Mouse (Mus musculus) hindlimb bud, embryonic 11.5 days (tissue): ENCODE results near the gene Aph1b.
"Not testable (repeated sequence)": the region's sequence is repeated elsewhere in the genome, so short reads cannot be mapped to it uniquely, and the experiment has no call there.

ENCODE experiments used
- DNase-seq: peaks from one replicate; pipeline ENCODE4 v3.0.0-alpha.2; 2012; ENCODE audit warnings: low read depth, low spot score; ENCODE audit errors: extremely low spot score

Gene Aph1b

DNA sequence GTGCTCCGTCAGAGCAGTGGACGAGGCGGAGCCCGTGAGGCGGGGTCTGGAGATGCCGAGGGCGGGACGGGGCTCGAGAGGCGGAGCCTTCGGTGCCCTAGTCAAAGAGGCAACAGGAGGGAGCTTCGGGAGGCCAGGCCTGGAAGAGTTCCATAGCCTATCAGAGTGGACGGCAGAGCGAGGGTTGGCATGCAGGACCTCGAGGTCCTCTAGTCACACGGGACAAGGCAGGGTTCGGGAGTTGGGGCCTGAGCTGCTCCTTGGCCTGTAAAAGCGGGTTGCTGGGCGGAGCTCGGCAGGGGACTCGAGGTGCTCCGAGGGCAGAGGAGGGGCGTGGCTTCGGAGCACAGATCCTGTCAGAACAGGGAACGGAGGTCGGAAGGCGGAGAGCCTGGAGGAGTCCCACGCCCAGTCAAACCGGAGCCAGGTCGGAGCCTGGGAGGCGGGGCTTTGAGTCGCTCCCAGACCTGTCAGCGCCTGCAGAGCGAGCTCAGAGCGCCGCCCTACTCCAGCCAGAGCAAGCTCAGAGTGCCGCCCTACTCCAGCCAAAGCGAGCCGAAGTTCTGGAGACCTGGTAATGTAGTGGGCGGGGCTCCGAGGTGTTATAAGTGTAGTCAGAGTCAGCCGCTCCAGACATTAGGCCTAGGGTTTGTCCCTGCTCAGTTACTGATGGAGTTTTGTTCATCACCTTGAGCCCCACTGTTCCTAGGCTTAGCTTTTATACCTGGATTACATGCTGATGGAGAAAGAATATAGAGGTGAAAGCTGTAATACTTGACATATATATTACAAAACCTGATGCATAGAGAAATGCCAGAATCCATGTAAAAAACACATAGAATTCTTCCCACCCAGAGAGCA is at the start of gene Aph1b:
Gene Aph1b, minus strand, starts transcription at position 27 of the 861 bp plus-strand sequence.
- peak; percentile 90 for DNase-seq

DNA sequence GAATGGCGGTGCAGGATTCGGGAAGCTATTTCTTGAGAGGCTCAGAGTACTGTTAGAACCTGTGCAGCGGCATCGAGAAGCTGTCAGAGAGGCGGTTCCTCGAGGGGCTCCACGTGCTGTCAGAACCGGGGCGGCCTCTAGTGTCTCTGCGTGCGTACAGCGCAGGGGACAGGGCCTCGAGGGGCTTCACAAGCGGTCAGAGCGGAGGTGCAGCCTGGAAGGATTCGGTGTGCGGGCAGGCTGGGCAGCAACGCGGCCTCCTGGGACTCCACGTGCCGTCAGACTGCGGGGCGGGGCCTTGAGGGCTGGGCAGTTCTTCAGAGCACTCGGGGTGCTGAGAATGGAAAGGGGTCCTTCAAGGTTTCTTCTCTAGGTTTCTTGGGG is 39.8 kb upstream of the Aph1b start:
- no peak for DNase-seq

DNA sequence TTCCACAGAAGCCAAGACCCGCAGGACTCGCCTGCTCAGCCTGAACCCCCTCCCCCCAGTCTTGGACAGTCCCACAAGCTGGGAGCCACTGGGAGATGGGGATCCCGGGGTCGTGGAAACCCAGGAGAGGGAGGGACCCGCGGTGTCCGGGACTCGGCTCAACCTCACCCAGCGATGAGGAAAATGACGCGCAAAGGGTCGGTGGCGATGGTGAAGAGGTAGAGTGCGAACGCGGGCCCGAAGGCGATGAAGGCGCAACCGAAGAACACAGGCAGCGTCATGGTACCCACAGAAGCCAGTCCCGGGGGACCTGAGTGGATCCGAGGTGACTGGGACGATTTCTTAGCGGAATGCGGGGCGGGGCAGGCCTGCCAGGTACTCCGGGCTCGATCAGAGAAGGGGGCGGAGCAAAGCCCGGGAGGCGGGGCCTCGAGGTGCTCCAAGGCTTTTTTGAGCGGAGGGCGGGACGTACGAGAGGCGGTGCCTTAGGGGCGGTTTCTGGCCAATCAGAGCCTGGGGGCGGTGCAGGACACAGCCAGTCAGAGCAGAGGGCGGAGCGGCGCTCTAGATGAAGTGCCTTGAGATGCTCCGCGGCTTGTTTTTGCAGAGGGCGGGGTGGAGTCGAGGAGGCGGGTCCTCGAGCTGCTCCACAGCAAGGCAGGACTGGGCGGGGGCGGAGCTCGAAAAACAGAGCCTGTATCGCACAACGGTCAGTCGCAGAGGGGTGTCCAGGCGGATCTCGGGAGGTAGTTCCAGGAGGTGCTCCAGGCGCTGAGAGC is 39.2 kb upstream of the Aph1b start, which contains the start of gene Aph1c:
Gene Aph1c, minus strand, starts transcription at position 409 of the 779 bp plus-strand sequence.
- peak; percentile 86 for DNase-seq

DNA sequence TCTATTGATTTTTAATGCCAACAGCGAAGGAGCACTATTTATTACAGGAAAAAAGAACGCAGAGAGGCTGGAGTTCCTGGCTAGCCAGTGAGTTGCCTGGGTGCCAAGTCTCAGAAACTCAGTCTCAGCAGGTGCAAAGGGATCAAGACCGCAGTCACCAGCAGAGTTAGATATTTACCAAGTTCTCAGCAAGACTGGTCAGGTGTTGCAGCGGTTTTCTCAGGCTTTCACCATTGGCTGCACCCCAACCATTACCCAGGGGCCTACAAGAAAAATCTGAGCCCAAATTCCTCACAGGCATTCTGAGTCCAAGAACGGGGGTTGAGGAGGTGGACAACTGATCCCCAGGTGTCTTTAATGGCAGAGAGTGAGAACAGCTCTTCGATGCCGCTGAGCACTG is 38.6 kb upstream of the Aph1b start:
- no peak for DNase-seq

DNA sequence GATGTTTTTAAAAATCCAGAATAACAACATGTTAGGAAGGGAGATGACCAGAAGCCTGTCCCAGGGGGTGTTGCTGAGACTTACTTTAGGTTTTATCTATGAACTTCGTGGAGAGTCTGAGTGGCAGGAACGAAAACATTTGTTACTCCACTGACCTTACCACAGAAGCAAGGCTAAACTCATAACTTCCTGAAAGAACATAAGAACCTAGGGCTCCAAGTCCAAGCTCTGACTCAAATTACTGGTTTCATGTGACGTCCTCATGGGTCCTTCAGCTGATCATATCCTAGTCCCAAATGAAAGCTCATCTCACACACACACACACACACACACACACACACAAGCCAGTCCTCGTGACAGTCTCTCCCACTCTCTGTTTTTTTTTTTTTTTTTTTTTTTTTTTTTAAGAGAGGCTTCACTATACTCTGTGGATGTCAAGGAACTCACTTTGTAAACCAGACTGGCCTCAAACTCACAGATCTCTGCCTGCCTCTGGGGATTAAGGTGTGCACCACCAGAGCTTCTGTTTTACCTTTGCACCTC is 37.1 kb upstream of the Aph1b start:
- DNase-seq = no peak

DNA sequence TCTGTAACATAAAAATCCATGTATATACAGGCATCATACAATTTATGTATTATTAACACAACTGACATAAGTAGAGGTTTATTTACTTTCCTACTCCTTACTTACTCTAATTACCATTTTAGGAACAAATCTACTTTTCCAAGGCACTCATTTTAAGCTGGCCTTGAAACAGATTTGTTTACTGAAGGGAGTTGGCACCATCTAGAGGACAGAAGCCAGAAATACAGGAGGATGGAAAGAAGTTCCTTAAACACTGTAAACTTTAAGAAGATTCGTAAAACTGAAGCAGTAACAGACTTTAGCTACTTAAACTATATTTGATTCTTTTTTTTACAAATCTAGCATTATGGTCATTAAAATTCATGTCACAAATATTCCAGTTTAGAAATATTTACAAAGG is 30.7 kb upstream of the Aph1b start:
- DNase-seq = peak; percentile 44

DNA sequence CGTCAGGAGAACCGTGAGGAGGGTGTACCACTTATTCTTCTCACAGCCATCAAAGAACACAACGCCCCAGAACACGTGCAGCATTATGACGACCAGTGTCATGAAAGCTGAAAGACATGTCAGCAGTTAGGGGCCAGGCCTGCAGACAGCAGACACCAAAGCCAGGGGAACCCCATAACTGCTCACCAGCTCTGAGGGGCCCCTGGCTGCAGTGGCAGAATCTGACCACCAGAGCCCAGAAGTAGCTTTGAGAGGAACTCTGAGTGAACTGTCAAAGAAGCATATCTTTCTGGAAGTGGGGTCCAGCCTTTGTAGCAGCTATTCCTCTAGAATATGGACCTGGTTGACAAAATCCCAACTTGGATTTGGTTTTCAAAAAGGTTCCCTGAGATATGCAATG is 27.0 kb upstream of the Aph1b start:
- DNase-seq = not testable (repeated sequence)

DNA sequence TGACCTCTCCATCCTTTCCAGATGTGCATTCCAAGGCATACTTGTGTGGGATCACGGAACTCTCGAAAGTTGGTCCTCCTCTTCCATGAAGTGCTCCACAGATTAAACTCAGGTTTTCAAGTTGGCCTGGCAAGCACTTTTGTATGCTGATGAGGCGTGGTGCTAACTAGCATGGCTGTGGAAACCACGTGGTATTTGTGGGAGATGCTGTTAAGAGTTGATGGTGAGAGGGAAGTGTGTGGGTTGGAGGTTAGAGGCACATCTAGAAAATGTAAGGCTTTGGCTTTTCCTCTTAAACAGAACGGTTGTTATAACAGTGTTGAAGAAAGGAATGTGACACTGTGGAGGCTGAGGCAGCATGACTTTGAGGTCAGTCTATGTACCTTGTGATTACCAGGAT is 25.7 kb upstream of the Aph1b start:
- DNase-seq = no peak

DNA sequence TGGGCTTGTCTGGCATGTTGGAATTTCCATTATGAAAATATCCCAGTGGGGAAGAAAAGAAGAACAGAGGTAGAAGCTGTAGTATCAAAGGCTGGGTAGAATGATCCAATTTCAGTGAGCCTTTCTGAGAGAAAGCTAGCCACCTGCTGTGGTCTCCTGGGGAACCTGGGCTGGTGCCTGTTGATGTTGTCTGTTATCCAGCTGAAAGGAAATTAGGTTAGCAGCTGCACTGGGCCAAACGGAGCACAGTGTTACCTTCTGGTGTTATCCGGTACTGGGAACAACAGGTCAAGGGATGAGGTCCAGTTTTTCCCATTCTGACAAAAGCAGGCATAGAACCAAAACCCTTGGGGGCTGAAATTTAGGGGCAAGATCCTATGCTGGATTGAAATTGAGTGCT is 18.1 kb upstream of the Aph1b start:
- no peak for DNase-seq

DNA sequence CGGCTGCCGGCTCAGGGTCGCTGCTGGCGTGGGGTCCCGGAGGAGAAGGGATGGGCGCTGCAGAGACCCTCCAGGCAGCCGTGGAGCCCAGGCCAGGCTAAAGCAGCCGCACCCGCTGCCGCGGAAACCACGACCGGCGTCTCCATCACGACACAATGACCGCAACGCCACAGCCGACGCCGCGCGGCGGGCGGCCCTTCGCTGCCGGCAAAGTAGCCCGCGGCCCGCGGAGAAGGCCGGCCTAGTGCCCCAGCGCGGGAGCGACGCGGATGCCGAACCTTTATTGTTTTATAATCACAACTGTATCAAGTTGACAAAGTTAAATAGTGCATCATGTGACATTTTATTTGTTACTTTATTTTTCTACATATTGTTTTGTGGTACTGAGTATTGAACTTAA is 10.7 kb upstream of the Aph1b start:
- not testable (repeated sequence) for DNase-seq

DNA sequence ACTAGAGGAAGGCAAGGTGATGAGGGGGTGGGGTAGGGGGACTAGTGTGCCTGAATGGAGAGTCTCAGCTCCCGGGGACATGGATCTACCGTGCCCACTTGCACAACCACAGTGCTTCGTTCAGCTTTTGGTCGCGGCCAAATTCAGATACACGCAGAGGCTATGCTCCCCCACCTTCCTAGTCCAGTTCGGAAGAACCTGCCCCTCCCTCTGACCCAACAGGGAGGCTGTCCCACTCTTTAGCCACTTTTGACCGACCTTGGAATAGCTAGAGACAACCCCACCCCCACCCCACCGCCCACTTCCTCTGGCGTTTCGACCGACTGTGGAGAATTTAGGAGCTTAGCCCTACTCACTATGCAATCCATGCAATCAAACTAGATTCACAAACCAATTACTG is 6.7 kb upstream of the Aph1b start:
- DNase-seq = no peak

DNA sequence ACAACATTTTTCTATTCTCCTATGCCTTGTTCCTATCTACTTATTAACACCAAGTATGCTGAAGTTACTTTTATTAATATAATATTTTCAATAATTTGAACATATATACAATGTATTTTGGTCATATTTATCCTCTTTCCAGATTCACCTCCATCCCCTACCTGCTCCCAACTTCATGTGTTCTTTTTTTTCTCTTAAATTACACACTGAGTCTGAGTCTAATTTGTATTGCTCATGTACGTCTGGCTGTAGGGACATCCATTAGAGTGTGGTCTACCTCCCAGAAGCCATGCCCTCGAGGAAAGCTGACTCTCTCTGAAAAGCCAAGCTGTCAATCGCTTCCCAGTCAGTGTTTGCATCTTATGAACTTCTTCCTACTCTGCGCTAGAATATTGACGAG is 1.4 kb upstream of the Aph1b start, which contains the start of gene Gm10647:
Gene Gm10647, plus strand, starts transcription at position 301 of the 400 bp plus-strand sequence.
- DNase-seq = no peak

DNA sequence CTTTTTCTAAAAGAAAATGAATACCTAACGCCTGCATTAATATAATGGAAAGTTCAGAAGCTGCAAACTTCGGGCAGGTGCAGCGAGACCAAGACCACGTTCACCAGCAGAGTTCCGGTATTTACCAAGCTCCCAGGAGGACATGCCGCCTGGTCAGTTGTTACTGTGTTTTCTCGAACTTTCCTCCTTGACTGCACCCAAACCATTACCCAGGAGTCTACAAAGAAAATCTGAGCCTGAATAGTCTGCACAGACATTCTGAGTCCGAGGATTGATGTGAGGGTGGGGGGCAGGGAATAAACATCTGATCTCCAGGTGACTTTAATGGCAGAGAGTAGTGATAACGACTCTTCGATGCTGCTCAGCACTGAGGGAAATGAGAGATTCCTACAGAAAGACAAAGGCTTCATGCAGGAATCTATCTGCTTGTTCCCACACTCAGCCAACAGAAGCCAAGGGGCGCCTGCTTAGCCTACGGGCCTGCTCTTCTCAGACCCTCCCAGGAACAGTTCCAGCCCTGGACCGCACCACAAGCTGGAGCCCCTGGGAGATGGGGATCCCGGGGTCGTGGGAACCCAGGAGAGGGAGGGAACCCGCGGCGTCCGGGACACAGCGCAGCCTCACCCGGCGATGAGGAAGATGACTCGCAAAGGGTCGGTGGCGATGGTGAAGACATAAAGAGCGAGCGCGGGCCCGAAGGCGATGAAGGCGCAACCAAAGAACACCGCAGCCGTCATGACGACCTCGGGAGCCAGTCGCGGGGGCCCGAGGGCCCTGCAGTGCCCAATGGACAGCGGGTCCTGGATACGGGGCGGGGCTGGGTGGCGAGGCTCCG is 444 bp downstream of the Aph1b start:
- DNase-seq = no peak

DNA sequence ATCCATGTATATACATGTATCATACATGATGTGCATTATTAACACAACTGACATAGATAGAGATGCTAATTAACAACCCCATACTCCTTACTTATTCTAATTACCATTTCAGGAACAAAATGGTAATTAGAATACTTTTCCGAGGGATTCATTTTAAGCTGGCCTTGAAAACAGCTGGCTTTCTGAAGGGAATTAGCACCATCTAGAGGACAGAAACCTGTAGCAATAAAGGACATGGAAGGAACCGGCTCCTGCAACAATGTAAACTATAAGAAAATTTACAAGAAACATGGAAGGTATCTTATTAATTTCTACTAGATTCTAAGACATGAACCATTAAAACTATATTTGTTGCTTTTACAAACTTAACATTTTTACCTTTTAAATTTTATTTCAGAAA is 7.5 kb downstream of the Aph1b start:
- DNase-seq = no peak

DNA sequence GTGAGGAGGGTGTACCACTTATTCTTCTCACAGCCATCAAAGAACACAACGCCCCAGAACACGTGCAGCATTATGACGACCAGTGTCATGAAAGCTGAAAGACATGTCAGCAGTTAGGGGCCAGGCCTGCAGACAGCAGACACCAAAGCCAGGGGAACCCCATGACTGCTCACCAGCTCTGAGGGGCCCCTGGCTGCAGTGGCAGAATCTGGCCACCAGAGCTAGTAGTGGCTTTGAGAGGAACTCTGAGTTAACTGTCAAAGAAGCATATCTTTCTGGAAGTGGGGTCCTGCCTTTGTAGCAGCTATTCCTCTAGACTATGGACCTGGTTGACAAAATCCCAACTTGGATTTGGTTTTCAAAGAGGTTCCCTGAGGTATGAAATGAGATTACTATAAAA is 10.7 kb downstream of the Aph1b start:
- not testable (repeated sequence) for DNase-seq

DNA sequence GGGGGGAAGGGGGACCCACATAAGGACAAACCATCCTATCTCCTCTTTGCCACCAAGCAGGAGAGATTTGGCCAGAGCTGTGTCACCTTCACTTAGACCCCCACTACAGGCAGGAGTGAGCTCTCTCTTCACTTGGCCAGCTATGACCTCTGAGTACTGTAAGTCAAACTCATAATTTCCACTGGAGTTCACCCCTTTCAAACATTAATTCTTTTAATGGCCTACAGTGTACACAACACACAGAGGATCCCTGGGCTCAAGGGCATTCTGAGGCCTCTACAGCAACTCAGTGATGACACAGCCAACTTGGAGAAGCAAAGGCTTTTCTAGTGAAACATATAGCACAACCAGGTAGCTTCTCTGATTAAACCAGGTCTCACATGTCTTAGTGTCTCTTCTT is 24.6 kb downstream of the Aph1b start:
- DNase-seq = no peak

DNA sequence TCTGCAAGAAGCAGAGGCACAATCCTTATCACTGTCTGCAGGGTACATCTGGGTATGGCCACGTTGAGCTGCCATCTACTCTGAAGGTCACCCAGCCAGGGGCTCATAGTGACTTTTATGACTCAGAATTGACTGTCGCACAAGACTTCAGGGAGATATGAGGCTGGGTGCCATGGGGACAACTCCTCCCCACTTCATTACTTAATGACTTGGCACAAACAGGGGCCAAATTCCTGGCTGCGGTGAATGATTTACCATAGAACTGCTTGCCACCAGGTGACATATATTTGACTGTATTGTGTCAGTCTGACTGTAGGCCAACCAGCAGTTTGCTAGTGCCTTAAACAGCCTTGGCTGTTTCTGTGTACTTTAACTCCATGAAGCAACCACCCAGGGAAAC is 26.0 kb downstream of the Aph1b start:
- DNase-seq = no peak

DNA sequence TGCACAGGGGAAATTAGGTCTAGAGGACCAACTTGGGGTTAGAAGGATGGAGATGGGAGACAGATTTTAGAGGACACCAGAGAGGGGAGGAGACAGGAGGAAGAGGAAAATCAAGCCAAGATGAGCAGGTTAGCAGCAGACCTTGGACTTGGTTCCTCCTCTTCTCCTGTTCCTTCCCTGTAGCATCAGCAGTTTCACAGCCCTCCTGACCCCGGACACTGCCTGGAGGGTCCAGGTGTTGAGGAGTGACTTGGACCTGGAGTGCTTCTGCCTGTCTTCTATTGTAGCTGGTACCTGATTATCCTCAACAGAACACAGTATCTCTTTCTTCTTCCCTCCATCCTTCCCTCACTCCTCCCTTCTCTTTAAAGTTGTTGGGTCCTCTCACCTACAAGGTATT is 26.6 kb downstream of the Aph1b start:
- no peak for DNase-seq

DNA sequence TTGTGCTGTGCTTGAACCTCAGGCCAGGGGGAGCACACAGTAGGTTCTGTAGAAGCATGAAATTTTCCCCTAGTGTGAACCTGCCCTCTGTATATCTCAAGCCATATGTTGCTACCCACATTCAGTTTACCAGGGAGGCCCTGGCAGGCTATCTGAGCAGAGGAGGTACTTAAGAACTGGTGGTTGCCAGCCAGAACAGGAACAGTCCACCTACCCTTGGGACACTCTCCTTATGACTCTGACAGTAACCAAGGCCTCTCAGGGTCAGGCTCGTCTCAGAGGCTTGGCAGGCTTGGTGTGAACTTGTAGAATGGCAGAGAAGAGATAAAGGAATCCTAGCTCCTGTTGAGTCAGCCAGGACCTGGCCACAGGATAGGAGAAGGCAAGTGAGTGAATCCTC is 34.3 kb downstream of the Aph1b start:
- no peak for DNase-seq

DNA sequence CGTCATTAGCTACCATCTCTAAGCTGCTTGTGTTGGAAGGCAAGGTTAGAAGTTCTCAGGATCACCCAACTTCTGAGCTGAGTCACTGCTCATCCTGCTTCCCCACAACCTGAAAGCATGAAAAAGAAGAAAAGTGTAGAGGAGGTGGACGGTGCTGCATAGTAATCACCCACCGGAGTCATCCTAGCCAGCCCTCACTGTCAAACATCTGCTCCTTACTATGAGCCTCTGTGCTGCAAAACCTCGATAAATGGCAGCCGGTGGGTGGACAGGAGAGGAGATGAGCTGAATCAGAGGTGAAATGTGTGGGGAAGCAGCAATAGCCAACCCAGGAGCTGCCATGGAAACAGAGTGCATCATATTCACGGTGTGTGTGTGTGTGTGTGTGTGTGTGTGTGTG is 42.4 kb downstream of the Aph1b start:
- no peak for DNase-seq

DNA sequence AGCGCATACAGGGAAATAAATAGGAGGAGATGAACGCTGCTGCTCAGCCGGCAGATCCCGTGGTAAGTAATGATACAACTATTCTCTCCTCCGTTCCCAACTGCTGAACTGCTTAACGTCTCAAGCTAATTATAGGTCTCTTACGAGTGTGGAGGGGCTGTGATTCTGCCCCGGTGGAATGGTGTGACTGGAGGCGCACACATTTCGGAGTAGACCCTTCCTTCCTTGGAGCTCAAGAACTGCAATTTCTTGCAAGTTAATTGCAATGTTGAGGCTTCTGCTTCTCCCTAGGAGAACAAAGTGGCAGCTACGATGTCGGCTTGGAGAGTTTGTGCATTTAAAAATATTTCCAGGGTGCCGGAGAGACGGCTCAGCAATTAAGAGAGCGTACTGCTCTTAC is 46.9 kb downstream of the Aph1b start:
- no peak for DNase-seq
